Comparison of ENCODE assay signal across 9 mouse cellular contexts in genomic region chr6:13152062-13152640, GRCm38 (mm10).
DNase-seq lines count a peak whose midpoint lies in the region; ATAC-seq and TF ChIP-seq lines count a peak whose summit lies in the region.
"Had no signal": no experiment of that assay in that cellular context is flagged by ENCODE, and none has a peak within 500 bp of the region (broad histone marks: within the 10 kb centered on the region; RNA-seq: fewer than 3 reads in every experiment).

No protein-coding gene starts in this region.

- no peaks in the 10 kb centered on the region for H3K79me2 ChIP-seq in MEL (ENCODE audit: control insufficient read depth, insufficient read depth, low read length, poor library complexity)

- H3K36me3 ChIP-seq in kidney, embryonic 16.5 days (ENCODE audit: insufficient read depth, low read length): no peaks in the 10 kb centered on the region
- H3K36me3 ChIP-seq in MEL (ENCODE audit: control insufficient read depth in 1 of 2, insufficient read depth in 2 of 2, low read length in 2 of 2): no peaks in the 10 kb centered on the region
- no peaks in the 10 kb centered on the region for H3K36me3 ChIP-seq in neural tube, embryonic 14.5 days (ENCODE audit: control insufficient read depth, insufficient read depth, low read length)
- H3K36me3 ChIP-seq: embryonic facial prominence, embryonic 12.5 days had no signal

- TF ChIP-seq RAD21 in MEL (IDR thresholded peaks at IDR 0.05; ENCODE audit: low read depth, low read length): peak; percentile 82

- no peak for ATAC-seq in kidney, embryonic 16.5 days (ENCODE audit: low FRiP score, low TSS enrichment)
- ATAC-seq in granulocyte monocyte progenitor cell, adult 5-6 weeks (replicated peaks; ENCODE audit: poor library complexity, severe bottlenecking): peak; percentile 58
- peak; percentile 66; the same call in 1 of the 2 replicates for ATAC-seq in neural tube, embryonic 14.5 days (ENCODE audit: low read depth)
- no peak for ATAC-seq in erythroblast, adult 5-6 weeks (replicated peaks; ENCODE audit: low FRiP score, poor library complexity, severe bottlenecking)

- H3K4me1 ChIP-seq in kidney, embryonic 16.5 days (ENCODE audit: insufficient read depth, low read length): no peaks in the 10 kb centered on the region
- H3K4me1 ChIP-seq in MEL (ENCODE audit: control insufficient read depth in 1 of 2, insufficient read depth in 2 of 2, low read length in 2 of 2): no peaks in the 10 kb centered on the region
- no peaks in the 10 kb centered on the region for H3K4me1 ChIP-seq in neural tube, embryonic 14.5 days (ENCODE audit: control insufficient read depth, insufficient read depth, low read length)
- H3K4me1 ChIP-seq: embryonic facial prominence, embryonic 12.5 days had no signal

- H3K4me2 ChIP-seq in kidney, embryonic 16.5 days (replicated peaks; ENCODE audit: low read depth, low read length): no peak overlapping the region
- H3K4me2 ChIP-seq in neural tube, embryonic 14.5 days (ENCODE audit: low read depth, low read length): no peak overlapping the region
- H3K4me2 ChIP-seq: embryonic facial prominence, embryonic 12.5 days had no signal

- no peak for TF ChIP-seq POLR2A in MEL (IDR thresholded peaks at IDR 0.05; ENCODE audit: control insufficient read depth in 1 of 2, insufficient read depth in 1 of 2, low read depth in 1 of 2, low read length in 2 of 2, poor library complexity in 1 of 2)

- no peak overlapping the region for H3K4me3 ChIP-seq in kidney, embryonic 16.5 days (ENCODE audit: low read length)
- H3K4me3 ChIP-seq in MEL (ENCODE audit: control insufficient read depth in 1 of 2, insufficient read depth in 1 of 2, low read depth in 2 of 2, low read length in 2 of 2): no peak overlapping the region
- H3K4me3 ChIP-seq in neural tube, embryonic 14.5 days (ENCODE audit: low read depth, low read length): no peak overlapping the region
- H3K4me3 ChIP-seq: embryonic facial prominence, embryonic 12.5 days had no signal

- H3K27ac ChIP-seq in kidney, embryonic 16.5 days (ENCODE audit: low read length): no peak overlapping the region
- no peak overlapping the region for H3K27ac ChIP-seq in MEL (ENCODE audit: control insufficient read depth, low read depth, low read length)
- no peak overlapping the region for H3K27ac ChIP-seq in neural tube, embryonic 14.5 days (ENCODE audit: low read depth, low read length)
- H3K27ac ChIP-seq: embryonic facial prominence, embryonic 12.5 days had no signal

- H3K9ac ChIP-seq in kidney, embryonic 16.5 days (replicated peaks; ENCODE audit: low read length): no peak overlapping the region
- H3K9ac ChIP-seq in MEL (ENCODE audit: control insufficient read depth, low read depth, low read length, poor library complexity, severe bottlenecking): no peak overlapping the region
- H3K9ac ChIP-seq in neural tube, embryonic 14.5 days (replicated peaks; ENCODE audit: low read depth, low read length): no peak overlapping the region
- H3K9ac ChIP-seq: embryonic facial prominence, embryonic 12.5 days had no signal

- 88% methylated on average over 1 of the region's 1 CpGs for WGBS in kidney, embryonic 16.5 days
- WGBS in neural tube, embryonic 14.5 days: 58% methylated on average over 1 of the region's 1 CpGs

- H3K27me3 ChIP-seq in kidney, embryonic 16.5 days (ENCODE audit: insufficient read depth, low read length): no peaks in the 10 kb centered on the region
- H3K27me3 ChIP-seq in MEL (ENCODE audit: control insufficient read depth in 1 of 2, insufficient read depth in 2 of 2, low read length in 2 of 2): no peaks in the 10 kb centered on the region
- H3K27me3 ChIP-seq in neural tube, embryonic 14.5 days (ENCODE audit: control insufficient read depth, insufficient read depth, low read length): no peaks in the 10 kb centered on the region
- H3K27me3 ChIP-seq: embryonic facial prominence, embryonic 12.5 days had no signal

- DNase-seq in kidney, adult 9 months: peak; percentile 58
- peak; percentile 53 for DNase-seq in MEL (ENCODE audit: low read depth, low spot score)
- DNase-seq in c-Kit-positive CD71-positive TER-119-positive erythroid progenitor cells, embryonic 14.5 days (ENCODE audit: low spot score): peak; percentile 5
- peak; percentile 15 to 64 for DNase-seq in layer of hippocampus, postnatal 14 days (ENCODE audit: low spot score in 2 of 2)

- peak in 2 of 3 experiments; percentile 34 to 74; a peak in 3 of 6 replicates for TF ChIP-seq CTCF in MEL (IDR thresholded peaks at IDR 0.05 in 2 of 3, conservative IDR thresholded peaks at IDR 0.05 in 1 of 3; ENCODE audit: control insufficient read depth in 1 of 3, insufficient read depth in 1 of 3, low read depth in 2 of 3, low read length in 3 of 3, poor library complexity in 1 of 3, severe bottlenecking in 1 of 3)

- H3K9me3 ChIP-seq in kidney, embryonic 16.5 days (ENCODE audit: low read length): no peaks in the 10 kb centered on the region
- no peaks in the 10 kb centered on the region for H3K9me3 ChIP-seq in MEL (replicated peaks; ENCODE audit: insufficient read depth, low read length)
- H3K9me3 ChIP-seq in neural tube, embryonic 14.5 days (ENCODE audit: control insufficient read depth, low read length): no peaks in the 10 kb centered on the region

- no peak for TF ChIP-seq EP300 in MEL (IDR thresholded peaks at IDR 0.05; ENCODE audit: low read depth in 1 of 2, low read length in 2 of 2)

TF ChIP-seq in MEL, 35 proteins besides CTCF, POLR2A, EP300 and RAD21:
- no peak for TF ChIP-seq MAZ (IDR thresholded peaks at IDR 0.05; ENCODE audit: low read depth, low read length)
- peak; percentile 48 for TF ChIP-seq ZC3H11A (IDR thresholded peaks at IDR 0.05; ENCODE audit: low read depth, low read length)
- peak; percentile 81 for TF ChIP-seq SMC3 (IDR thresholded peaks at IDR 0.05; ENCODE audit: low read depth, low read length)

Comparison
In these comparisons a context has a peak if more than half of its experiments do, and no peak if none do; other contexts are left out.
1. DNase-seq: peak in every context shown above with its lines; median percentile 58 in kidney, adult 9 months; 53 in MEL; 40 in layer of hippocampus, postnatal 14 days; 5 in c-Kit-positive CD71-positive TER-119-positive erythroid progenitor cells, embryonic 14.5 days.
2. ATAC-seq: peak in granulocyte monocyte progenitor cell, adult 5-6 weeks (single experiment) and neural tube, embryonic 14.5 days (single experiment); none in kidney, embryonic 16.5 days (single experiment) and erythroblast, adult 5-6 weeks (single experiment).